In the genomic region with DNA sequence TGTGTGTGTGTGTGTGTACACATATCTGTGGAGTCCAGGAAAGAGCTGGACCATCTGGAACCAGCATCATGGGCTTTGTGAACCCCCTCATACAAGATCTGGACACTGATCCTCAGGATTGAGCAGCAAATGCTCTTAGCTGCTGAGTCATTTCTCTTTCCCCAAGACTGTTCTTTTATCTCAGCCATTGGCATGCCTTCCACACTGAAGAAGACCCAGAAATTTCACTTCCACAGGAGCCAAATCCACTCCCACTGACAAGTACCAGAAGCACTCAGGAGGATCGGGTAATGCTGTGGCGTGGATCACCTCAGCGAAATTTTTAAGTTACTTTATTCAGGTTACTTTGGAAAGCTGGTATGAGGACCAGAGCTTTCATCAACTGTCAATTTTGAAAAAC, we compare ENCODE assay signal across 21 mouse cellular contexts. TPM values are rescaled to one million over a fixed set of nuclear protein-coding genes. Genes with fewer than 3 reads are reported as not detected.
A peak's percentile ranks its signal among the peaks of the same experiment; 100 is the strongest.
DNase-seq lines count a peak whose midpoint lies in the region; ATAC-seq and TF ChIP-seq lines count a peak whose summit lies in the region.
"Had no signal": no experiment of that assay in that cellular context is flagged by ENCODE, and none has a peak within 500 bp of the region (broad histone marks: within the 10 kb centered on the region; RNA-seq: fewer than 3 reads in every experiment).

No protein-coding gene starts in this region.

- peak overlapping the region; percentile 77 for H3K27ac ChIP-seq in liver, embryonic 15.5 days (replicated peaks)
- no peak overlapping the region for H3K27ac ChIP-seq in kidney, adult 2 months (ENCODE audit: insufficient read depth, low read depth, low read length)
- H3K27ac ChIP-seq: embryonic facial prominence, embryonic 10.5 days; heart, embryonic 10.5 days; kidney, postnatal 0 days had no signal

- H3K4me2 ChIP-seq in liver, embryonic 15.5 days, result no peak overlapping the region

- peaks cover 96% of the 10 kb centered on the region for H3K4me1 ChIP-seq in megakaryocyte, embryonic 14.5 days
- peaks cover 84% of the 10 kb centered on the region for H3K4me1 ChIP-seq in liver, embryonic 15.5 days (replicated peaks)
- H3K4me1 ChIP-seq in kidney, adult 2 months (ENCODE audit: control insufficient read depth, insufficient read depth, low read length), result peaks cover 11% of the 10 kb centered on the region

- no peaks in the 10 kb centered on the region for H3K27me3 ChIP-seq in megakaryocyte, embryonic 14.5 days (replicated peaks)
- no peaks in the 10 kb centered on the region for H3K27me3 ChIP-seq in liver, embryonic 15.5 days
- H3K27me3 ChIP-seq in kidney, adult 2 months (replicated peaks; ENCODE audit: control insufficient read depth, insufficient read depth, low read length), result no peaks in the 10 kb centered on the region

- WGBS in liver, embryonic 15.5 days (ENCODE audit: insufficient replicate concordance), result 66% methylated on average over 3 of the region's 3 CpGs
- WGBS in kidney, adult 2 months, result 95% methylated on average over 3 of the region's 3 CpGs

- no peak for ATAC-seq in megakaryocyte, adult 5-6 weeks (ENCODE audit: poor library complexity, severe bottlenecking)
- no peak for ATAC-seq in liver, embryonic 15.5 days (ENCODE audit: insufficient read depth)
- ATAC-seq: forebrain, postnatal 0 days; hindbrain, embryonic 16.5 days had no signal

- TF ChIP-seq POLR2A in kidney, adult 2 months (IDR thresholded peaks at IDR 0.05; ENCODE audit: low read depth, low read length), result no peak

- no peak overlapping the region for H3K9ac ChIP-seq in liver, embryonic 15.5 days
- H3K9ac ChIP-seq: forebrain, postnatal 0 days had no signal

- peak; percentile 50 for DNase-seq in brain, adult 2 months (ENCODE audit: low read depth, low spot score)
- DNase-seq in kidney, adult 2 months, result no peak
- DNase-seq in layer of hippocampus, adult 11-12 months (ENCODE audit: low spot score), result no peak
- no peak for DNase-seq in layer of hippocampus, adult 9-11 months
- DNase-seq: adrenal gland, postnatal 14 days; cerebellum, adult 11 months; cerebellum, adult 9-11 months; forebrain, postnatal 0 days; kidney, adult 18-20 months; lung, adult 18-20 months; lung, postnatal 10 days; midbrain, embryonic 14.5 days; right cerebral cortex, postnatal 25 days; thymus, postnatal 25 days had no signal

- TF ChIP-seq CTCF in kidney, adult 2 months (conservative IDR thresholded peaks at IDR 0.05; ENCODE audit: insufficient read depth, insufficient read length, low read depth, low read length), result no peak

- H3K36me3 ChIP-seq in megakaryocyte, embryonic 14.5 days (replicated peaks; ENCODE audit: low read length), result peaks cover 4% of the 10 kb centered on the region
- H3K36me3 ChIP-seq in liver, embryonic 15.5 days (replicated peaks), result no peaks in the 10 kb centered on the region
- H3K36me3 ChIP-seq in kidney, adult 2 months (ENCODE audit: control insufficient read depth, insufficient read depth, low read length), result no peaks in the 10 kb centered on the region
- H3K36me3 ChIP-seq: embryonic facial prominence, embryonic 10.5 days; heart, embryonic 10.5 days had no signal

- H3K4me3 ChIP-seq in megakaryocyte, embryonic 14.5 days (replicated peaks), result peak overlapping the region; percentile 46
- H3K4me3 ChIP-seq in liver, embryonic 15.5 days (replicated peaks), result no peak overlapping the region
- no peak overlapping the region for H3K4me3 ChIP-seq in kidney, adult 2 months (ENCODE audit: insufficient read depth, low read depth, low read length)
- H3K4me3 ChIP-seq: embryonic facial prominence, embryonic 10.5 days; heart, embryonic 10.5 days had no signal

- no peaks in the 10 kb centered on the region for H3K9me3 ChIP-seq in megakaryocyte, embryonic 14.5 days
- no peaks in the 10 kb centered on the region for H3K9me3 ChIP-seq in liver, embryonic 15.5 days (replicated peaks)
- H3K9me3 ChIP-seq: embryonic facial prominence, embryonic 10.5 days; heart, embryonic 10.5 days had no signal

RNA-seq across cellular contexts. Expression of a gene that starts 18.8 kb away (rescaled TPM):
- 0.94 TPM in 1 of 2 replicates, not detected in the other for polyA plus RNA-seq in megakaryocyte, embryonic 14.5 days (2012; ENCODE audit: insufficient read depth, low replicate concordance)
- total RNA-seq in megakaryocyte, adult 5-6 weeks (2015), result 138 and 149 TPM in 2 replicates
- total RNA-seq in megakaryocyte, adult 5-6 weeks (2017), result 55.5 and 60.0 TPM in 2 replicates
- 7.8 and 8.9 TPM in 2 replicates for polyA plus RNA-seq in liver, embryonic 15.5 days (2015; fragmentation: Nextera tagmentation; extraction: Ambion mirVana)
- 4.4 and 7.0 TPM in 2 replicates for polyA plus RNA-seq in kidney, adult 2 months (2012; rRNA removed)
